Mouse (Mus musculus): Measurements from ENCODE around the gene Rassf2. TPM values are rescaled to one million over a fixed set of nuclear protein-coding genes. Genes with fewer than 3 reads are reported as not detected.

The Rassf2 gene
- polyA plus RNA-seq, 1 experiment, result 34.9 TPM

DNA sequence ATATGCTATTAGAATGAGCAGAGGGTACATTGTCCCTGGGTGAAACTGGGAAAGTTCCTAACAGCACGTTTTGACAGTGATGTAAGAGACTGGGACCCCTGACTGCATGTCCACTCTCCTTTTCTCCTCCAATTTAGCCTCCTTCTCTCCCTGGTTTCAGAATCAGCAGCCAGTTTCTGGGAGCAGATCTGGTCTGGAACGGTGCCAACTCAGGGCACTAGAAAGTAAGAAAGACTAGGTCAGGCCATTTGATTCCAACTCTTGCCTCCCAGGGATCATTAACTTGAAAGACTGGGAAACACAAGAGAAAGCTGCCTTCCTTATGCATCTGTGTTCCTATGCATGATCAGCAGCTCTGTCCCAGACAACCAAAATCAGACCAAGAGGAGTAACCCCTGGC lies 77.6 kb downstream of the Rassf2 start:
- TF ChIP-seq POLR2A (IDR thresholded peaks at IDR 0.05; ENCODE audit: borderline replicate concordance, extremely low read depth, insufficient read depth, insufficient read length, poor library complexity, severe bottlenecking) (no peak), CTCF (IDR thresholded peaks at IDR 0.05; ENCODE audit: borderline replicate concordance, extremely low read depth, insufficient read depth, insufficient read length) (no peak)
- no peak for DNase-seq (ENCODE audit: low read depth)

DNA sequence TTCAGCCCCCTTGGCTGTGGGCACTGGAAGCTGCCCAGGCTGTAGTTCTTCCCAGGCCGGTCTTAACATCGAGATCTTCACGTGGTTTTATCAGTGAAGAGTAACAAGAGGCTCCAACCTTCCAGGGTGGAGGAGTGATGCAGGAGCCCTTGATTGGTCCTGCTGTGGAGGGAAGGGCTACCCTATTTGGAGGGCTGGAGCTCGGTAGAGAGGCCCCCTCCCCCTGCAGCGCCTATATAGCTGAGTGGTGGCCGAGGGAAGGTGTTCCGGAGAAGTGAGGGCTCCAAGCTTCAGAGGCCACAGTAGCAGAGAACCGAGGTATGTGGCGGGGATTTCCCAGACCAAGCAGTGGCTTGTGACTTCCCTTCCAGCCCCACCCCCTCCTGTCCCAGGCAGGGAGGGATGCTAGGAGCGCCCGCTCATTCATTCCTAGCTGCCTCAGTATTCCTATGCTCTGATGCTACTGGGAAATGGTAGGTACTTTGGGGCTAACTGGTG lies 79.4 kb downstream of the Rassf2 start, which contains the start of gene Prnd:
Gene Prnd (plus strand): TSS at position 264 of the 498 bp plus-strand sequence.
- no peak for DNase-seq (ENCODE audit: low read depth)
- TF ChIP-seq POLR2A (IDR thresholded peaks at IDR 0.05; ENCODE audit: borderline replicate concordance, extremely low read depth, insufficient read depth, insufficient read length, poor library complexity, severe bottlenecking) (no peak), CTCF (IDR thresholded peaks at IDR 0.05; ENCODE audit: borderline replicate concordance, extremely low read depth, insufficient read depth, insufficient read length) (no peak)

DNA sequence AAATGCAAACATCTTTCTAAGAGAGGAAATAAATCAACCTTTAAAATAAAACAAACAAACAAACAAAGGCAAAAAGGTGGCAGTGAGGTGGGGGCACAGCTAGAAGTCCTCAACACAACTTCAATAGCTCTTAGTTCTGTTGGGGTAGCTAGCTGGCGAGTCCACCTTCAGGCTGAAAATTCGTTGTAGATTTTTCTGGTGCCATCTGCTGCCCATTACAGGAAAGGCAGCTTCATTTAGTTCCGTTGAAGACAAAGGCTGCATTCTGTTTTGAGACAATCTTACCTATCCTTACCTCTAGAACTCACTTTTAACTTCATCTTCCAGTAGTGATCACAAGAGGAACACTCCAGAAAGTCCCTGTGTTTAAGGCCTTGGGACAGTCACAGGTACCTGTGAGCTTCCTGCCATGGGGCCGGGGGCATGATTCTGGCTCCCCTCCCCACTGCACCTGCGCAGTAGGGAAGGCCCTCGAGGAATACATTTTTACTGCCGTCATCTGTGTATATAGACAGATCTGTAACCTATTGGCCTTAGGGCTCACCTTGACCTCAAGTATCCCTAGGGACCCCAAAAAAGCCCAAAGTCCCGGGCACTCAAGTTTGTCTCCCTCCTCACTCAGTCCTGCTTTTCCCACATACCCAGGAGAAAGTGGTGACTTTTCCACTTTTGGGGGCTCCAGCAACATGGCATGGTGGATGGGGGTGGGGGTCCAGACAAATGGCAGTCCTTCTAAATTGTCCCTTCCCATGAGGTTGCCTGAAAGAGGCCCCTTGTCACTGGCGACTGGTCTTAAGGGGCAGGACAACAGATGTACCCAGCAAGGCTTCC lies 80.1 kb downstream of the Rassf2 start:
- TF ChIP-seq POLR2A (IDR thresholded peaks at IDR 0.05; ENCODE audit: borderline replicate concordance, extremely low read depth, insufficient read depth, insufficient read length, poor library complexity, severe bottlenecking) (no peak), CTCF (IDR thresholded peaks at IDR 0.05; ENCODE audit: borderline replicate concordance, extremely low read depth, insufficient read depth, insufficient read length) (peak; percentile 72; the same call in 1 of the 2 replicates)
- DNase-seq (ENCODE audit: low read depth), result peak; percentile 83

DNA sequence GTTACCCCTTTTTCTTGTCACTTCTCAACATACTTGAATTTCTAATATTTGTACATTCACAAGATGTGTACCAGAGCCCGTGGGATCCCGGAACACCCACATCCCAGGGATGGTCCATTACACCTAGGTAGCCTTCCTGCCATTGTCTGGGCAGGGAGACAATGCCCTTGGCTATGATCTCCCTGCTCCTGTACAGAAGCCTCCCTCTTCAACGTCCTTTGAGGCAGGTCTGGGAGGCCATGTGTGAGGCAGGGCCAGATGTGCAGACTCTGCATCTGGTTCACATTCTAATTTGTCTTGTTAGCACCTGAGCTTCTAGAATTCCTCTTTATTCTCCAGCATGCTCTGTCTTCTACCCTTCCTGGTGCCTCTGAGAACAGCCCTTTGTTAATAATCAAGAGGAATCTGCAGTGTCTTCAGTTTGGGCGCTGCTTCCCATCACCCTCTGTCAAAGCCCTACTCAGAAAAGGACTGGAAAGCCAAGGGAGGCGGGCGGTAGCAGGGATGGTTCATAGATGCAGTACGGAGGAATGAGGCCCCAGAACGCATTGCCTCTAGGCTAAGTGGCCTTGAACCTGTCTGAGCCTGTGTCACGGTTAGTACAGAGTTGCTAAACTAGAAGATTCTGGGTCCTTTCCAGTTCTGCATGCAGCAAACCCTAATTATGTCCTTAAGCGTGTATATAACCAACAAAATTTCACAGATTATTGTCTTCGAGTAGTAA lies 81.0 kb downstream of the Rassf2 start:
- no peak for DNase-seq (ENCODE audit: low read depth)
- TF ChIP-seq CTCF (IDR thresholded peaks at IDR 0.05; ENCODE audit: borderline replicate concordance, extremely low read depth, insufficient read depth, insufficient read length) (no peak), POLR2A (IDR thresholded peaks at IDR 0.05; ENCODE audit: borderline replicate concordance, extremely low read depth, insufficient read depth, insufficient read length, poor library complexity, severe bottlenecking) (no peak)

DNA sequence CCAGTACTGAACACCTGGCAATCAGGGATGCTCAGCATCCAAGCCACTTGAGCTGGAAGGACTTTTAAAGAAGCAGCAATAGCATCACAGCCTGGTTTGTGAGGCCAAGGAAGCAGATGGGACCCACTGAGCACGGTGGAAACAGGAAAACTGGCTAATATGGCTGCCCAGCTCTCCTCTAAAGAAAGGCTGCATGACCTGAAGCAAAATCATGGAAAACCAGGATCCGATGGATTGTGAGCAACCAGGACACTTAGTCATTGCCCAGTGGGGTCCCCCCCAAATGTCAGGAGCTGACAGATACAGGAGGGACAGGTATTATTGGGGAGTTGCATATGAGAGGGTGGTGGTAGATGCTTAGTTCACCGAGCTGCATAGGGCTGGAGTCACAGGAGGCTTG lies 81.9 kb downstream of the Rassf2 start:
- TF ChIP-seq POLR2A (IDR thresholded peaks at IDR 0.05; ENCODE audit: borderline replicate concordance, extremely low read depth, insufficient read depth, insufficient read length, poor library complexity, severe bottlenecking) (no peak), CTCF (IDR thresholded peaks at IDR 0.05; ENCODE audit: borderline replicate concordance, extremely low read depth, insufficient read depth, insufficient read length) (no peak)
- DNase-seq (ENCODE audit: low read depth), result no peak

DNA sequence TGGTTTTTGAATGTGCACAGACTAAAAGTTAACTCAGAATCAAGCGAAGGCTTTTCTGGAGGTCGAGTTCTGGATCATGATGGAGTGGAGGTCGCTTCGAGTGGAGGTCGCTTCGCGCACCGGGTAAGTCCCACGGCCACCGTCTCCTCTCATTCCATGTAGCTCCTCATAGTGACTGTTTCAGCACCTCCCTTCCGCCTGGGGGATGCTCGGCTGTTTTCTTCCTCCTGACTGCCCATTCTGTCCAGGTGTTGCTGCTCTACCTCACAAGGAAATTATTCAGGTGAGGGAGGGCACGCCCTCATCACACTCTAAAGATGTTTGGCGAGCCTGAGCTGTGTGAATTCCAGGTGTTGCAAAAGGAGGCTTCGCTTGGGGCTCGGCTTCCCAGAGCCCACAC lies 83.7 kb downstream of the Rassf2 start:
- no peak for TF ChIP-seq CTCF (IDR thresholded peaks at IDR 0.05; ENCODE audit: borderline replicate concordance, extremely low read depth, insufficient read depth, insufficient read length)
- no peak for TF ChIP-seq POLR2A (IDR thresholded peaks at IDR 0.05; ENCODE audit: borderline replicate concordance, extremely low read depth, insufficient read depth, insufficient read length, poor library complexity, severe bottlenecking)

DNA sequence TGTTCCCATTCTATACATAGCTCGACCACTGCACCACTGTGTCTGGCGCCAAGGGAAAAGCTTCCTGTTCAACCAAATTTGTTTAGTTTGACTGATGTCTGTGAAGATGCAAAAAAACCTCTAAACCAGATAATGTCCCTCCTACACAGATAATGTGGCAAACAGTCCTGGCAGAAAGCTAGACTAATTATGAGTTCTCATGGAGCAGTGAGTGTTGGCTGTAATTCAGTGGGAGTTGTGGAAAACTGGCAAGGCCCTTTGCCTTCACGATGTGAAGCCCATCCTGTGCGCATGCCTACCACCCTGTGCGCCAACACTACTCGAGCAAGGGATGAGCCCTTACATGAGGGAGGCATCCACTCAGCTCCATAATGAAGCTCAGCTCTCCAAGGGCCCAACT lies 84.3 kb downstream of the Rassf2 start:
- no peak for TF ChIP-seq POLR2A (IDR thresholded peaks at IDR 0.05; ENCODE audit: borderline replicate concordance, extremely low read depth, insufficient read depth, insufficient read length, poor library complexity, severe bottlenecking)
- TF ChIP-seq CTCF (IDR thresholded peaks at IDR 0.05; ENCODE audit: borderline replicate concordance, extremely low read depth, insufficient read depth, insufficient read length), result no peak
- DNase-seq (ENCODE audit: low read depth), result peak; percentile 34

More for the DNA sequence above, 83.7 kb downstream of the Rassf2 start:
- DNase-seq (ENCODE audit: low read depth), result no peak

DNA sequence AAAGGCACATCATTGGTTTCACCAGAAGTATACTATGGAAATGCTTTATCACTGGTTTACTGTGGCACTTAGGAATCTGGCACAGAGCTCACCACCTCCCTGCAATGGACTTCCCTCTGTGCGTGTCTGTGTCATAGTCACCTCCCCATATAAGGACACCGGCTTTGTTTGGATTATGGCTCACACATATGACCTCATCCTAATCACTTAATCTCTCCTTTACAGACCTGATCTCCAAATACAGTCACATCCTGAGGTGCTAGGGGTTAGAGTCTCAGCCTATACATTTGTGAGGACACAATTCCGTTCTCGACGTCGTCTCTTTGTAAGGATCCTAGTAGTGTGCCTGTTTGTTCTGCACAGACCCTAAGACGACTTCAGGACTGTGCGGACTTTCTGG lies 84.8 kb downstream of the Rassf2 start:
- TF ChIP-seq POLR2A (IDR thresholded peaks at IDR 0.05; ENCODE audit: borderline replicate concordance, extremely low read depth, insufficient read depth, insufficient read length, poor library complexity, severe bottlenecking) (no peak), CTCF (IDR thresholded peaks at IDR 0.05; ENCODE audit: borderline replicate concordance, extremely low read depth, insufficient read depth, insufficient read length) (no peak)
- DNase-seq (ENCODE audit: low read depth), result no peak

DNA sequence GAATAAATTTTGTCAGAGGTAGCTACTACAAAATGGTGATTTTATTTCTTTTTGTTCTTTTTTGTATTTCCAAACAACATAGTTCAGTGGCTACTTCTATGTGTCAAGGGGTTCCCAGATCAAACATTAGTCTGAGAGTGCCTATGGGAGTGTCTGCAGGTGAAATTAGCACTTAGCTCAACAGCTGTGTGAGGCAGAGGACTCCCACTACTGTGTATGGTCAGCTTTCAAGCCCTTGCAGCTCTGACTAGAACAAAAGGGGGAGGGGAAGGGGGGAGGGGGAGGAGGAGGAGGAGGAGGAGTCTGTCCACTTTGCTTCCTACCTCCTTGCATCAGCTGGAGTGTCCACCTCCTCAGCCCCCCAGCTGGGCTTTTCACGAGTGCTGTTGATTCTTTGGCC lies 85.7 kb downstream of the Rassf2 start:
- no peak for TF ChIP-seq POLR2A (IDR thresholded peaks at IDR 0.05; ENCODE audit: borderline replicate concordance, extremely low read depth, insufficient read depth, insufficient read length, poor library complexity, severe bottlenecking)
- TF ChIP-seq CTCF (IDR thresholded peaks at IDR 0.05; ENCODE audit: borderline replicate concordance, extremely low read depth, insufficient read depth, insufficient read length), result no peak
- no peak for DNase-seq (ENCODE audit: low read depth)

DNA sequence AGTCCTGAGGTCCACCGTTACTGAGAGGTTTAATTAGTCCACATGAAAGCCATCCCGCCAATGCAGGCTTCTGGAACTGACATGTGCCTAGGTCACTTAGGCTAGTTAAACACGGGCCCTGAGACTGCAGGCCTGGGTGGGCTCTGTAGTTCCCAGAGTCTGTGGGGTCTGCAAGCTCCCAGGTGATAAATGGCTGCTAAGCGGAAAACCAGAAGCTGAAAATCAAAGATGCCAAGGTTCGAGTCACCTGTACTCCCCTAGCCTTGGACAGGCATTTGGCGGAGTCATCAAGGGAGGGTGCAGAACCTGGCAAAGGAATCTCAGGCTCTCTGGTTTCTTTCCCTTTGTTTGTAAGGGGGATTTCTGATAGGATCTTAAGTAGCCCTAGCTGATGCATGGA lies 88.6 kb downstream of the Rassf2 start:
- TF ChIP-seq POLR2A (IDR thresholded peaks at IDR 0.05; ENCODE audit: borderline replicate concordance, extremely low read depth, insufficient read depth, insufficient read length, poor library complexity, severe bottlenecking), result no peak
- TF ChIP-seq CTCF (IDR thresholded peaks at IDR 0.05; ENCODE audit: borderline replicate concordance, extremely low read depth, insufficient read depth, insufficient read length), result no peak

DNA sequence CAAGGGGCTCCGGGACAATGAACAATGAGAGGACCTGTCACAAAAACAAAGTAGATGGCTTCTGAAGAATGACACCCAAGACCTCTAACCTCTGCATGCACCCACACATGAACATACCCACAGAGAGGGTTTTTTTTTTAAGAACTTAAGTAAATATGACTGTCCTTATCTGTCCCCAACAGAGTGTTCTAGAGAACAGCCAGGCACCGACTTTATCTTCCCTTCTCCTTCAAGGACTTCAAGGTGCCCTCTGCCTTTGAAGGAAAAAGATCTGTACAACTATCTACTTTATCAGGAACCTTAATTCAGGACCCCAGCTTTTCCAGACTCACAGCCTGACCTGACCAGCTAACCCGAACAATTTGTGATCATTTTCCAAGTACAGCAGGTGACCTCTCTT lies 89.6 kb downstream of the Rassf2 start:
- no peak for TF ChIP-seq CTCF (IDR thresholded peaks at IDR 0.05; ENCODE audit: borderline replicate concordance, extremely low read depth, insufficient read depth, insufficient read length)
- no peak for TF ChIP-seq POLR2A (IDR thresholded peaks at IDR 0.05; ENCODE audit: borderline replicate concordance, extremely low read depth, insufficient read depth, insufficient read length, poor library complexity, severe bottlenecking)
- no peak for DNase-seq (ENCODE audit: low read depth)

More for the DNA sequence above, 88.6 kb downstream of the Rassf2 start:
- no peak for DNase-seq (ENCODE audit: low read depth)

Other genes starting within 250 kb of the Rassf2 start
- 0.03 and 0.04 TPM in 2 replicates for gene Erv3, start 170.5 kb downstream of the Rassf2 start, polyA plus RNA-seq (2012; rRNA removed)
- 99.5 and 108 TPM in 2 replicates for gene Prnp, start 120.3 kb downstream of the Rassf2 start, polyA plus RNA-seq (2012; rRNA removed)
- not detected in 2 replicates for gene Prn, start 120.3 kb downstream of the Rassf2 start, polyA plus RNA-seq (2012; rRNA removed)
- 12.5 and 13.5 TPM in 2 replicates for gene Prnd, start 79.4 kb downstream of the Rassf2 start, polyA plus RNA-seq (2012; rRNA removed)
- 36.3 and 40.9 TPM in 2 replicates for gene Slc23a2, start 114.8 kb upstream of the Rassf2 start, polyA plus RNA-seq (2012; rRNA removed)
- gene Tmem230, start 217.5 kb upstream of the Rassf2 start, polyA plus RNA-seq (2012; rRNA removed), result 56.9 and 77.4 TPM in 2 replicates
- gene Pcna, start 223.1 kb upstream of the Rassf2 start, polyA plus RNA-seq (2012; rRNA removed), result 158 and 255 TPM in 2 replicates
- gene Cds2, start 232.9 kb upstream of the Rassf2 start, polyA plus RNA-seq (2012; rRNA removed), result 39.5 and 59.5 TPM in 2 replicates

Measured in brain, embryonic 14.5 days (tissue).